ENCODE assay signal across 9 mouse cellular contexts in the genomic region with DNA sequence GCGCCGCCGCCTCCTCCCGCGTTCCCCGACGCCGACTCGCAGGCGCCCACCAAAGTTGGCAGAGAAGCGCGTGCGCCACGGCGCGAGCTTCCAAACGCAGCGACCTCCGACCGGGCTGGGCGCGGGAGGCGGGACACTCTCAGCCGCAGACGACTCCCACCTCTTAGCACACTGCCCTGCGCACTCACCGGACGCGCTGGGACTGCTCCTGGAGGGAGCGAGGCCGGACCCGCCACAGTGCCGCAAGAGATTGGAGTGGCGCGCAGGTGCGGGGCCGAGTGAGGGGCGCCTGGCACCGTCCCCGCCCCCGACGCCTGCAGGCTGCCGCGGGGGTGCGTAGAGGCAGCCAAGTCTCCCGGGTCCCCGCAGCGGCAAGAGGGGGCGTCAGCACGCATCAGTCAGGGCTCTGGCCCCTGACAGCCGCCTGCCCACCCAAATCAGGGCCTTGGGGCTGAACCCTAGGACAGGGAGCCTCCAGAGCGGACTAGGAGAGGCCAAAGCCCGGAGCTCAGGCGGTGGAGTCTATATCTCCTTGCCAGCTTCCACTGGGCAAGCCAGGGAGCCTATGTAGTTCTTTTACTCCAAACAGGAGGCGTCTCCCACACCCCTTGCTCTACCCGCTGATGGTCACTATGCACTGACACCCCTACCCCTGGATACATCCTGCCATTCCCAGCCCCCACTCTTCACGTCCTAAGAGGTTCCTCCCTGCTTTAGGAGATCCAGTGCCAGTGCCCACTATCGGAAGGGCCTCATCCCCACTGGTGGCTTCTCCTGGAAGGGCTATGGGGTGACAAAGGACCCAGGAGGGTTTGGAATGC. TPM values are rescaled to one million over a fixed set of nuclear protein-coding genes. Genes with fewer than 3 reads are reported as not detected.
DNase-seq lines count a peak whose midpoint lies in the region; ATAC-seq and TF ChIP-seq lines count a peak whose summit lies in the region.
"Had no signal": no experiment of that assay in that cellular context is flagged by ENCODE, and none has a peak within 500 bp of the region (broad histone marks: within the 10 kb centered on the region; RNA-seq: fewer than 3 reads in every experiment).

A gene (minus strand): TSS at position 763 of the 821 bp plus-strand sequence.

- H3K27me3 ChIP-seq in ES-Bruce4 (ENCODE audit: control insufficient read depth, insufficient read depth, low read length, poor library complexity, severe bottlenecking) = no peaks in the 10 kb centered on the region
- H3K27me3 ChIP-seq in forebrain, embryonic 11.5 days (ENCODE audit: control insufficient read depth, insufficient read depth, low read length) = peaks cover 33% of the 10 kb centered on the region
- H3K27me3 ChIP-seq in limb, embryonic 11.5 days (ENCODE audit: control insufficient read depth, insufficient read depth, low read length) = peaks cover 40% of the 10 kb centered on the region

- H3K9ac ChIP-seq in ES-Bruce4 (ENCODE audit: low read depth, poor library complexity, severe bottlenecking) = peak within 1 kb of the TSS; percentile 47
- no peak within 1 kb of the TSS for H3K9ac ChIP-seq in forebrain, embryonic 11.5 days (ENCODE audit: low read length)
- H3K9ac ChIP-seq in limb, embryonic 11.5 days (ENCODE audit: low read length) = no peak within 1 kb of the TSS

- peak within 1 kb of the TSS; percentile 48 for H3K4me2 ChIP-seq in forebrain, embryonic 11.5 days (ENCODE audit: low read depth, low read length, severe bottlenecking)
- H3K4me2 ChIP-seq in limb, embryonic 11.5 days (ENCODE audit: low read depth, severe bottlenecking) = peak within 1 kb of the TSS; percentile 69

- H3K9me3 ChIP-seq in ES-Bruce4 (replicated peaks; ENCODE audit: control insufficient read depth, insufficient read depth, low read length, poor library complexity, severe bottlenecking) = no peaks in the 10 kb centered on the region
- no peaks in the 10 kb centered on the region for H3K9me3 ChIP-seq in forebrain, embryonic 11.5 days (ENCODE audit: control insufficient read depth, low read length)
- H3K9me3 ChIP-seq in limb, embryonic 11.5 days (ENCODE audit: control insufficient read depth, low read length) = no peaks in the 10 kb centered on the region

- DNase-seq in cerebellum, adult 18-20 months = peak; percentile 65 to 71
- DNase-seq in cerebellum, postnatal 4 days (ENCODE audit: low spot score in 2 of 2) = no peak
- DNase-seq in forebrain, embryonic 11.5 days (ENCODE audit: low spot score) = no peak
- DNase-seq in limb, embryonic 11.5 days (ENCODE audit: low spot score) = peak; percentile 53
- DNase-seq in thymus, postnatal 36 days = no peak
- no peak for DNase-seq in left cerebral cortex, adult 8-10 months (ENCODE audit: low spot score in 2 of 2)

- no peak for TF ChIP-seq POLR2A in ES-Bruce4 (IDR thresholded peaks at IDR 0.05; ENCODE audit: insufficient read depth, low read length)
- TF ChIP-seq POLR2A in olfactory bulb, adult 2 months (IDR thresholded peaks at IDR 0.05; ENCODE audit: insufficient read depth, low read depth, low read length) = no peak

- TF ChIP-seq CTCF in ES-Bruce4 (IDR thresholded peaks at IDR 0.05; ENCODE audit: low read depth, low read length) = no peak
- TF ChIP-seq CTCF in olfactory bulb, adult 2 months (IDR thresholded peaks at IDR 0.05; ENCODE audit: insufficient read depth, low read depth, low read length) = no peak

- 1% methylated on average over 58 of the region's 58 CpGs for WGBS in forebrain, embryonic 11.5 days
- 1% methylated on average over 57 of the region's 58 CpGs for WGBS in limb, embryonic 11.5 days
- 2% methylated on average over 55 of the region's 58 CpGs for WGBS in olfactory bulb, adult 2 months

- H3K4me3 ChIP-seq in ES-Bruce4 (ENCODE audit: low read depth, low read length) = peak within 1 kb of the TSS; percentile 76
- H3K4me3 ChIP-seq in forebrain, embryonic 11.5 days (ENCODE audit: low read depth, low read length) = peak within 1 kb of the TSS; percentile 25
- peak within 1 kb of the TSS; percentile 40 for H3K4me3 ChIP-seq in limb, embryonic 11.5 days (ENCODE audit: low read depth, low read length)
- H3K4me3 ChIP-seq in olfactory bulb, adult 2 months (ENCODE audit: insufficient read depth, low read depth, low read length) = peak within 1 kb of the TSS; percentile 38

- no peak within 1 kb of the TSS for H3K27ac ChIP-seq in ES-Bruce4 (ENCODE audit: insufficient read depth, low read length)
- H3K27ac ChIP-seq in forebrain, embryonic 11.5 days (ENCODE audit: low read depth, low read length) = no peak within 1 kb of the TSS
- no peak within 1 kb of the TSS for H3K27ac ChIP-seq in limb, embryonic 11.5 days (replicated peaks; ENCODE audit: low read depth, low read length)
- no peak within 1 kb of the TSS for H3K27ac ChIP-seq in olfactory bulb, adult 2 months (ENCODE audit: insufficient read depth, low read depth, low read length)

- TF ChIP-seq EP300 in ES-Bruce4 (IDR thresholded peaks at IDR 0.05; ENCODE audit: insufficient read depth, low read depth, low read length) = no peak

- no peak for ATAC-seq in forebrain, embryonic 11.5 days (replicated peaks; ENCODE audit: low FRiP score)
- ATAC-seq in limb, embryonic 11.5 days (ENCODE audit: insufficient number of reproducible peaks, low FRiP score, low TSS enrichment, low read depth) = no peak

- no peaks in the 10 kb centered on the region for H3K36me3 ChIP-seq in ES-Bruce4 (ENCODE audit: control insufficient read depth, insufficient read depth, low read length, poor library complexity, severe bottlenecking)
- H3K36me3 ChIP-seq in forebrain, embryonic 11.5 days (ENCODE audit: control insufficient read depth, insufficient read depth, low read length) = no peaks in the 10 kb centered on the region
- H3K36me3 ChIP-seq in limb, embryonic 11.5 days (ENCODE audit: control insufficient read depth, insufficient read depth, low read length) = no peaks in the 10 kb centered on the region

- H3K4me1 ChIP-seq in ES-Bruce4 (ENCODE audit: control insufficient read depth, insufficient read depth, low read length) = no peaks in the 10 kb centered on the region
- peaks cover 9% of the 10 kb centered on the region; the same call in 1 of the 2 replicates for H3K4me1 ChIP-seq in forebrain, embryonic 11.5 days (replicated peaks; ENCODE audit: control insufficient read depth, insufficient read depth, low read length)
- peaks cover 6% of the 10 kb centered on the region for H3K4me1 ChIP-seq in limb, embryonic 11.5 days (ENCODE audit: control insufficient read depth, insufficient read depth, low read length)
- H3K4me1 ChIP-seq in olfactory bulb, adult 2 months (ENCODE audit: control insufficient read depth, insufficient read depth, low read length) = peaks cover 12% of the 10 kb centered on the region

RNA-seq across cellular contexts. Expression of the gene that starts here (rescaled TPM):
- not detected in 2 replicates for polyA plus RNA-seq in ES-Bruce4 (2011; ENCODE audit: insufficient read depth, insufficient read length, low read depth, missing spikeins)
- not detected in 2 replicates for polyA plus RNA-seq in forebrain, embryonic 11.5 days (2014; fragmentation: Nextera tagmentation; extraction: Ambion mirVana)
- 0.18 and 0.33 TPM in 2 replicates for polyA plus RNA-seq in limb, embryonic 11.5 days (2014; fragmentation: Nextera tagmentation; extraction: Ambion mirVana)
- polyA plus RNA-seq in olfactory bulb, adult 2 months (2012; ENCODE audit: insufficient read depth, insufficient read length, low replicate concordance, missing spikeins) = not detected in 2 replicates
- total RNA-seq in left cerebral cortex, adult 8-10 months (2022) = 1 to 10 TPM in 3 of 4 experiments, under 1 TPM in 1; 0.63 to 1.8 (median 1.4) TPM
- total RNA-seq: left cerebral cortex, postnatal 10 days had no signal

Comparison
In these comparisons a context has a peak if more than half of its experiments do, and no peak if none do; other contexts are left out.
1. DNase-seq: peak in cerebellum, adult 18-20 months (2 of 2); none in cerebellum, postnatal 4 days (0 of 2), forebrain, embryonic 11.5 days (single experiment), thymus, postnatal 36 days (0 of 2) and left cerebral cortex, adult 8-10 months (0 of 2).
2. Peak in DNase-seq, H3K4me3 ChIP-seq and H3K4me2 ChIP-seq in limb, embryonic 11.5 days; RNA of the gene not detected or under 1 TPM.
3. H3K4me3 ChIP-seq: peak in every context shown above with its lines; median percentile 76 in ES-Bruce4; 40 in limb, embryonic 11.5 days; 38 in olfactory bulb, adult 2 months; 25 in forebrain, embryonic 11.5 days.